Mouse (Mus musculus) yolk sac, embryonic 10.5 days (tissue): ENCODE measurements around the gene Atxn2l.

Experiments used
- DNase-seq: peaks from one replicate; pipeline ENCODE4 v3.0.0-alpha.2; 2017; ENCODE audit warnings: low spot score

The Atxn2l gene

DNA sequence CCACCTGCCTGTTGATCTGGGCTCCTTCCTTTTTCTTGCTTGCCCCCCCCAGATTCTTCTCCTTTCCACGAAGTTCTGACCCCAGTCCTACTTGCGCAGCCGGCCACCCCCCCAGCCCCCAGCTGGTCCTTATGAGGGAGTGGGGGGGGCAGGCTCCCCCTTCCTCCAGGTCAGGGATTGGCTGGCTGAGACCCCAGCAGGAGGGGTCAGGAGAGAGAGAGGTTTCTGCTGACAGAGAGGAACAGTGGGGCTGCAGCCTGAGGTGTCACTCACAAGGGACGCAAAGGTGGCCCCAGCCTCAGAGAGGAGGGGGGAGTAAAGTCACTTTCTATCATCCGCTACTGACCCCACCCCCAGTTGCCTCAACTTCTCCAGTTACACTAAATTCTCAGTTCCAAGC is 40.2 kb downstream of the Atxn2l start, which contains the start of gene Atp2a1:
Gene Atp2a1, minus strand, starts transcription at position 105 of the 400 bp plus-strand sequence.
- DNase-seq: no peak

DNA sequence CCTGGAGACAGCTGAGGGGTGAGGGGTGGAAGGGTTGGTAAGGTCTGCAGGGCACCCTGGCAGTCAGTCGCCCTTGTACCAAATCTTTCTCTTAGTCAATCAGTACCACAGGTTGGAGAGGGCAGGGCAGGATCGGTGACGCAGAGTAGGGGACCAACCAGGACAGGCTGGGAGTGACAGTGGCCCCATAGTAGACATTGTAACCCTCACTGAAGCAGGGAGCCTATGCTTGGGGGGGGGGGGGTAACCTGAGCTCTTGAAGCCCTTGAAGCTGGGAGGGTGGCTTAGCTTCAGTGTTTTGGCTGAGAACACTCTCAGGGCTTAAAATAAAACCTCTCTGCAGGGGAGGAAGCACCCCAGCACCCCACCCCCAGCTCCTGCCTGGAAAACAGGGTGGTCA is 41.6 kb downstream of the Atxn2l start:
- no peak for DNase-seq

DNA sequence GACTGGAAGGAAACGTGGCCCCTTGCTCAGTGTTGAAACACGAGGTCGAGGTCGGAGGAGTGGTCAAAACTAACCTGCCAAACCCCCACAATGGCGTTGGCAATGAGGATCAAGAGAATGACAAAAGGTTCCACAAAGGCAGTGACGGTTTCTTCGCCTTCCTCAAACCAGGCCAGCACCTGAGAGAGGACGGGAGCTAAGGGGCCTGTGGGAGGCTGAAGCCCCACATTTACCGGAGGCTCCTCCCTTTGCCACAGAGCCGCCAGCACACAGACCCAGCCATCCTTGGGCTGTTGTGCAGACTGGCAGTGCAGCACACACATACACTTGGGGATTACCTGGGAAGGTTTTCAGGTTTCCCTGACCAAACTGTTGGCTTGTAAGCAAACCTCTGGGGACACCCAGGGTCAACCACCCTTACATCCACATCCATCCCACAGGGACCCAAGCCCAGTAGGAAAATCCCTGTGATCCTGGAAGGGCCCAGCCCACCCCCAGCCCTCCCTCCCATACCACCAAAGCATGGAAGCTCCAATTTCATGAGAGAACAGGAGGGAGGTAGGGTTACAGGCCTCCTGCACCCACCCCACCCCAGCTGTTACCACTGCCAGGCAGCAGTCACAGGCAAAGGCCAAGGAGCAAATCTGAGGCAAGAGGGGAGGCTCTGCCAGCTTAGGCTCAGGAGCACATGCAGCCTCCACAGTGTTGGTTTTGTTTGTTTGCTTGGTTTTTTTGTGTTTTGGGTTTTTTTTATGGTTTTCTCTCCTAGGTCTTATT is 42.4 kb downstream of the Atxn2l start:
- DNase-seq: no peak

DNA sequence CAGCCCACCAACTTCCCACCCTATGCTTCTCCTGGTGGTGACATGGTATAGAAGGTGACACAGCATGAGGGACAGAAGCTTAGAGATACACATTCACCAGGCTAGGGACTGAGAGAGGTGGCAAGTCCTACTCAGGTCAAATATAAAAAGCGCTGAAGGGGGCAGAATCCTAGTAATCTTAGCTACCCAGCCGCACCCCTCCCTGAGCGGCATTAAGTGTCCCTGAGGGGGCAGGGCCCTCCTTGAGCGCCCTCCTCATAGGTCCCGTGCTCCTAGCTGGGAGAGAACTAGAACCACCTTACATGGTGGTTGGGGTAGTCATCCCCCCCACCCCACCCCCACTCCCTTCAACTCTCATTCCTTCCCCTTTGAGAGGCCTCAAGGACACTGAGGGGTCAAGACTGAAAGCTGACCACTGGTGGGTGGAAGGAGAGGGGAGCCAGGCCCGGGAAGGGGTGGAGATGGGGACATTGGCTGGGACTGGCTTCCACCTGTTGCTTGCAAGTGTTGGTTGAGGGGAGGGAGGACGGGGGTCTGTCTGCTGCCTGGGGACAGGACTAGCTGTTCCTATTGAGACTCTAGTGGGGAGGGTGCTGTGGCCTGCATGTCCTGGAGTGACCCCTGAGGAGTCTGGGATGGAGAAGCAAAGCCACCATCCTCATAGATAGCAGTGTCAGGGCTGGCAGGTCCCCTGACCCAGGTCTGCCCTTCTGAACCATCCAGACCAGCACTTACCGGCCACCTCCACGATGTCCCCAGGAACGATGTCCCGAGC is 44.2 kb downstream of the Atxn2l start:
- no peak for DNase-seq

DNA sequence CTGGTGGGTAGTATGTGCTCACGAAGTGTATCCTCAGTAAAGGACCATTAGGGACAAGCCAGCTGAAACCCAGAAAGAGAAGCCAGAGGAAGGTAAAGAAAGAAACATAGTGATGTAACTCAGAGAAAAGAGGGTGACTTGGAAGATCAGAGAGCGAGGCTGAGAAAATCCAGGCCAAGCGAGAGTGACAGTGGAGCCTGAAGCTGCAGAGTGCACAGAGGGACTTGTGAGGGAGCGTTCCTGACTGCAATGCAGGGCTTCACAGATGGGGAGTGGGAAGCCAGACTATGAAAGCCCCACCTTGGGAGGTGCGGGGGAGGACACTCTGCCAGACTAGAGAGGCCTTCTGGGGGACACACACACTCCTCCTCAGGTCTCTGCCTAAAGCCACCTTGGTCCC is 45.0 kb downstream of the Atxn2l start:
- DNase-seq: no peak

DNA sequence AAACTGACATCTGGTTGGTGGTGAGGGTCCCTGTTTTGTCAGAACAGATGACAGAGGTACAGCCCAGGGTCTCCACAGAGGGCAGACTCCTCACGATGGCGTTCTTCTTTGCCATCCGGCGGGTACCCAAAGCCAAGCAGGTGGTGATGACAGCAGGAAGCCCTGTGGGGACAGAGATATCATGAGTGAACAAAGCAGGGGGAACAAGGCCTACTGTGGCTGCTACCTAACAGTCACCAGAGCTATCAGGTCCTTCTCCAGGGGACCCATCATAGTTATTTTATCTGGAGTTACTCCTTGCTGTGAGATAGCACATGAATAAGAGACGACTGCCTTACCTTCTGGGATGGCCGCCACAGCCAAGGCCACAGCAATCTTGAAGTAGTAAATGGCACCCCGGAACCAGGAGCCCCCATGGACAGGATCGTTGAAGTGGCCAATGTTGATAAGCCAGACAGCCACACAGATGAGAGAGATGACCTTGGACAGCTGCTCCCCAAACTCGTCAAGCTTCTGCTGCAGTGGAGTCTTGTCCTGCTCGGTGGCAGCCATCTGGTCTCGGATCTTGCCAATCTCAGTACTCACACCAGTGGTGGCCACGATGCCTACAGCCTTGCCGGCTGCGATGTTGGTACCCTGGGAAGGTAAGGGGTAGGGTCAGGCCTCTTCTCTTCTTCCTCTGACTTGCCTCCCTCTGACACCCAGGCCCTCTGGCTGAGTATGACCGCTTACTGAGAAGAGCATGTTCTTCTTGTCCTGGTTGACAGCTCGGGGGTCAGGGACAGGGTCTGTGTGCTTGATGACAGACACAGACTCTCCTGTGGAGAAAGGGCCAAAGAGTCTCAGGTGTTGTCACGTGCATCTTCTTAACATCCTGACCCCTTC is 46.6 kb downstream of the Atxn2l start:
- DNase-seq: no peak

DNA sequence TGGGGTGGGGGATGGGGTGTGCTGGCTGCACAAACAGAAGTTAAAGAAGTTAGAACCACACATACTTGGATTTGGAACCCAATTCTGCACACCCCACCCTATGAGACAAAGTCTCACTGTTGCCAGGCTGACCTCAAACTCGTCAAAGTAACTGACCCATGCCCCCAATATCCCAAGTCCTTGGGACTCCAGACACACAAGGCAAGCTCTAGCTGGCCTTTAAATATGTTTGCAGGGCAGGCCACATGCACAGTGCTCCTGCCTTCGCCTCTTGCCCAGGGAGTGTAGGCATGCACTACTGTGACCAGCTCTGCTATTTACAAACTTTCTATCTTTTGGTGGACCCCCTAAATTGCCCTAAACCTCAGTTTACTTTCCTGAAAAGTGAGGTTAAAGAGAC is 48.0 kb downstream of the Atxn2l start:
- DNase-seq: no peak

DNA sequence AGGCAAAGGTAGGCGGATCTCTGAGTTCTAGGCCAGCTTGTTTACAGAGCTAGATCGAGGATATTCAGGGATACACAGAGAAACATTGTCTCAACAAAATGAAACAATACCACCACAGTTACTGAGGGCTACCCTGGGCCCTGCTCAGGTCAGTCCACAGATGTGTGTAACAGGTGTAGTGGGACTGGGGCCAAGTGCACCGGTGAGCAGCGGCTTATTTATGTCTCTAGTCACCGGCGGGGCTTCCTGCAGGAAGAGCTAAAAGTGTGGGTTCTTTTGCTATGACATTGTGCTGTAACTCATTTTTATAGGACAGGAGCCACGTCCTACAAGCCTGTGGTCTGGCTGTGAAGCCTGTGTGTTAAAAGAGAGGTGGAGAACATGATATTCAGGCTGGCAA is 49.4 kb downstream of the Atxn2l start:
- no peak for DNase-seq

DNA sequence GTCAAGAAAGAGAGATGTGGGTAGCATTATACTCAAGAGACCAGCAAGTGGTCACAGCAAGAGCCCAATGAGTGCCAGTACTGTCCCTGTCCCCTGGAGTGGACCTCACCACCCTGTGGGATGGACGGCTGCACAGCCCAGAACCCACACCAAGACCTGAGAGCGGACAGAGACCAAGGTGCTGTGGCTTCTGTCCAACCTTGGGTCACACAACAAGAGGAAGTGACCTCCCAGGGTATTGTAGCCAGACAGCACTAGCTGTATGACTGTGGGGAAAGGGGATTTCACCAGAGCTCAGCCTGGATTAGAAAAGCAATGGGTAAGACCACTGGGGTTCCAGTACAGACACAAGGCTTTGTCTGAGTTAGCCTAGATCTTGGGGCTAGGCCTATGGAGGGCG is 51.0 kb downstream of the Atxn2l start:
- no peak for DNase-seq

DNA sequence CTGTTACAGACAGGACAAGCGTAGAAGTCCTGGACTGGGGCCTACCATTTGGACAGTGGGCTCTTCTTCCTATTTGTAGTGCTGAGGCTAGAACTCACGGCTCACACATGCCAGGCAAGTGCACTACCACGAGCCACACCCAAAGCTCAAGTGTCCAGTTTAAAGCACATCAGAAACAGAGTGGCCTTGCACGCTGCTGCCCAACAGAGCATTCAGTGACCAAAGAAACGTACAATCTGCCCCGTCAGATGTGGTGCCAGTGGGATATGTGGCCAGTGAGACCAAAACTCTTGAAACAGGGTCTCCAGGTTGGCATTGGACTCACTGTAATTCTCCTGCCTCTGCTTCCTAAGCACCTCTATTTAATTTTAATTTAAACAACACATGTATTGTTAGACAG is 52.6 kb downstream of the Atxn2l start:
- DNase-seq: no peak

DNA sequence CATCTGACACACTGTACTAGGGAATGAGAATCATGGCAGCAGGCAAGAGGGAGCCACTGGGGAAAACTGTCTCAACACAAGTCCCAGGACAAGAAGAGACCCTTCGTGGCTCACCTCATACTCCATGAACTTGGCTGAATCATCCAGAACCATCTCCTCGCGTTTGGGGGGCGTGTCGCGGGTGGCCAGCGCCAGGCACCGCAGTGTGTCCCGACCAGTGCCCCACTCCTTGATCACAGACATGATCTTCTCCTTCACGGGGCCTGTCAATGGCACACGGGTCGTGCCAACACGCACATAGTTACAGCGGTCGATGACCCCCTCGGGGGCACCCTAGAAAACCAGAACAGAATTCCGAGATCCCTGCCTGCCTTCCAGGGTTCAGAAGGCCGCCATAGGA is 53.2 kb downstream of the Atxn2l start:
- no peak for DNase-seq

DNA sequence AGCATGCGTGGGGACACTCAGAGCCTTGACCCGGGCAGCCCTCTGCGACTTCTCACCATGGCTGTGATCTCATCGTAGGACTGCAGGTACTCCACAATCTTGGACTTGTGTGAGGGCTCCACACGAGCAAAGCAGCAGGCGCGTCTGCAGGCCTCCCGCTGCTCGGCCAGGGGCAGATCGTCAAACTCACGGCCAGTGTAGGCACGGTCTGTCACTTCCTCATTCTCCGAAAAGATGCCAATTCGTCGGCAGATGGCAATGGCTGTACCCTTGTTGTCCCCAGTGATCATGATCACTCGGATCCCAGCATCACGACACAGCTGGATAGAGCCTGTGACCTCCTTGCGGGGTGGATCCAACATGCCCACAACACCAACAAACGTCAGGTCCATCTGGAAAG is 54.8 kb downstream of the Atxn2l start:
- DNase-seq: no peak

DNA sequence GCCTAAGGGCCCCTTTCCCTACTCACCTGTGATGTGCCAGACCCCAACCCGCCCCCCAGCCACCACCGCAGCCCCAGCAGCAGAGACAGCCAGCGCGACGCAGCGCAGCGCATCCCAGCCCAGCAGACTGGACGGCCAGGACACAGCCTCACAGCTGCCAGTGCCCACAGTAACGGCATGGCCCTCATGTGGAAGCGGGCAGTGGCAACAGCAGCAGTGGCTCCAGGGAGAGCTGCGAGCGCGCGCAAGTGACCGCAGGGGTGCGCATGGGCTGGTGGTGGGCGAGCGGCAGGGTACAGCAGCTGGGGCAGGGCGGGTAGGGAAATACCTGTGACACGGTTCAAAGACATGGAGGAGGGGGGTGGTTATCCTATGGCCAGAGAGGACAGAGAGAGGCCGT is 57.0 kb downstream of the Atxn2l start:
- no peak for DNase-seq

DNA sequence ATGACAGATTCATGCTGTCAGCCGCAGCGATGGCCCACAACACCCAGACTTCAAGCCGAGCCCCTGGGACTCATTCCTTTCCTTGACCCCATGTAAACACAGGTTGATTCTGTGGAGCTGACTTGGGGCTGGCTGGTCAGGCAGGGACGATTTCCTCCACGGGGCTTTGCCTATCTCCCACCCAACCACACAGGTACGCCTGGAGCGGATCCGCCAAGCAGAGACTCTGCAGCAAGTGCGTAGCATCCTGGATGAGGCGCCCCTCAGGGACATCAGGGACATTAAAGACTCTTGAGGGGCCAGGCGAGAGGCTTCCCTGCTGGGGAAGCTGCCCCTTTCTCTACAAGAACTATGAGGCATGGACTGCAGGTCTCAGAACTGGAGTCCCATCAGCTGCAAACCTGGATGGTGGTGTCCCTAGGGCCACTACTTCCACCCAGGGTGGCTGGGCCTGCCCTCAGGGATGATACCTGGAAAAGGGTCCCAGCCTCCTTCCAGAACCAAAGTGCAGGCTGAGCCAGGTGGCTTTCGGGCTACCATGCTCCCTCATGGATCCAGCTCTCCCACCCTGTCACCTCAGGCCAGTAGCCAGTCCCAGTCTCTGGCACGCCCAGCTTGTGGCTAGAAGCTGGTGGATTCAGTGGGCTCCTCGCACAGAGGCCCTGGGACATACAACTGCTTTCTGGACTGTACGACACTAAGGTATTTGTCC is 58.0 kb downstream of the Atxn2l start:
- no peak for DNase-seq

DNA sequence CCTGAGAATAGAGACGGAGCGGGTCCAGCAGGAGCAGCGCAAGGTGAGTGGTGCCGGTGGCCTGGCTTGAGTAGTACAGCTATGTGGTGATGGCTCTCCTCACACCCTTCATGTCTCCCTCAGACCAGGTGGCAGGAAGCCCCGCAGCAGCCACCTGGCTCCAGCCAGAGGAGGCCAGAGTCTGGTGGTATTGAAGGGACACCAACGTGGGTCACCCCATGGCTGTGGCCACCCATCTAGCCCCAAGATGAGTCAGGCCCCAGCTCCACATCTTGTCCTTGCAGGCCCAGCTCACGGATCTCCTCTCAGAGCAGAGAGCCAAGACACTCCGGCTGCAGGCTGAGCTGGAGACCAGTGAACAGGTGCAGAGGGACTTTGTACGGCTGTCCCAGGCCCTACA is 58.7 kb downstream of the Atxn2l start:
- DNase-seq: no peak

DNA sequence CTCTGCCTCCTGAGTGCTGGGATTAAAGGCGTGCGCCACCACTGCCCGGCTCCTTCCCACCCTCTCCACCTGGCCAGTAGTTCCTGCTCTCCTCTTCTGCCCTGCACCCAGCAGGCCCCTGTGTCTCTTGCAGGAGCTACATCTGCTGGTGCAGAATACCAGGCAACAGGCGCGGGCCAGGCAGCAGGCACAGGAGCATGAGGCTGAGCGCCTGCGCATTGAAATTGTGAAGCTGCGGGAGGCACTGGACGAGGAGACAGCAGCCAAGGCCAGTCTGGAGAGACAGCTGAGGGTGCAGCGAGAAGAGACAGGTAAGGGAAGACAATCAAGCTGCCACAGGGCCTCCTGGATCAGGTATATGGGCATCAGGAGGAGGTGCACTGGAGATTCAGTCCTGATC is 59.2 kb downstream of the Atxn2l start:
- no peak for DNase-seq
